Mouse (Mus musculus) lung, embryonic 14.5 days (tissue): Measurements from ENCODE around the gene Nfe2l3. TPM values are rescaled to one million over a fixed set of nuclear protein-coding genes. Genes with fewer than 3 reads are reported as not detected.

ENCODE experiments used
- ATAC-seq: fragments of 200-750 bp; cut with Nextera tagmentation; 2 replicates; pipeline ENCODE4 v1.8.0; 2017; ENCODE audit warnings: mild to moderate bottlenecking, moderate TSS enrichment, moderate library complexity; ENCODE audit not compliant: insufficient read depth
- DNase-seq: peaks from one replicate; pipeline ENCODE4 v3.0.0-alpha.2; 2015
- H3K27ac ChIP-seq: fragments of 300-500 bp; sonication (generic); 2 replicates; pipeline ENCODE4 v1.5.1; 2014; ENCODE audit warnings: low read depth, mild to moderate bottlenecking, moderate library complexity
- H3K27me3 ChIP-seq: fragments of 300-500 bp; sonication (generic); 2 replicates; pipeline ENCODE4 v1.6.1; 2014; ENCODE audit warnings: low read length, control low read depth; ENCODE audit not compliant: insufficient read depth
- H3K36me3 ChIP-seq: fragments of 300-500 bp; sonication (generic); 2 replicates; pipeline ENCODE4 v1.6.1; 2014; ENCODE audit warnings: control low read depth; ENCODE audit not compliant: insufficient read depth
- H3K4me1 ChIP-seq: fragments of 300-500 bp; sonication (generic); 2 replicates; pipeline ENCODE4 v1.6.1; 2014; ENCODE audit warnings: antibody characterized with exemption, control low read depth; ENCODE audit not compliant: insufficient read depth
- H3K4me2 ChIP-seq: fragments of 300-500 bp; sonication (generic); 2 replicates; pipeline ENCODE4 v1.6.1; 2014; ENCODE audit warnings: mild to moderate bottlenecking
- H3K4me3 ChIP-seq: fragments of 300-500 bp; sonication (generic); 2 replicates; pipeline ENCODE4 v1.5.1; 2014; ENCODE audit warnings: low read depth, low read length
- H3K9ac ChIP-seq: fragments of 300-500 bp; sonication (generic); 2 replicates; pipeline ENCODE4 v1.6.1; 2014
- H3K9me3 ChIP-seq: fragments of 300-500 bp; sonication (generic); 2 replicates; pipeline ENCODE4 v1.6.1; 2016; ENCODE audit warnings: low read depth, low read length, control low read depth
- CTCF ChIP-seq: IDR thresholded peaks from 2 replicates; pipeline ENCODE4 v1.5.1; 2016; ENCODE audit warnings: antibody characterized with exemption, low read depth
- WGBS: fragments of 180-500 bp; shearing (Covaris S2); extraction: QIAGEN DNeasy Blood & Tissue Kit; methylation state at CpG from one replicate; pipeline ENCODE4 v1.1.7; 2014; 5-methylcytosine and 5-hydroxymethylcytosine counted together
- polyA plus RNA-seq: library from polyadenylated mRNA; unstranded; fragments of >200 nt; fragmentation: Nextera tagmentation; extraction: Ambion mirVana; gene quantifications from 2 replicates; pipeline ENCODE4 v1.2.1, GENCODE M21; 2014

Gene Nfe2l3
- polyA plus RNA-seq, 1 experiment from 2014 or later = 2.8 TPM

- WGBS = 40% methylated on average over 11 of the region's 11 CpGs
- Histone ChIP-seq H3K4me1 (no peaks in the 10 kb centered on the region), H3K36me3 (no peaks in the 10 kb centered on the region), H3K9me3 (no peaks in the 10 kb centered on the region), H3K27me3 (no peaks in the 10 kb centered on the region), H3K27ac (no peak overlapping the region), H3K9ac (no peak overlapping the region), H3K4me2 (no peak overlapping the region), H3K4me3 (no peak overlapping the region)
- TF ChIP-seq CTCF = no peak
- ATAC-seq = no peak
- DNase-seq = no peak
Measured at GRCm38 (mm10) chr6:51423466-51424122, 8.9 kb upstream of the Nfe2l3 start.

- no peak overlapping the region for H3K4me3 ChIP-seq
- H3K27me3 ChIP-seq = no peaks in the 10 kb centered on the region
- no peak overlapping the region for H3K9ac ChIP-seq
- no peak for TF ChIP-seq CTCF
- no peaks in the 10 kb centered on the region for H3K9me3 ChIP-seq
- 84% methylated on average over 2 of the region's 2 CpGs for WGBS
- H3K4me1 ChIP-seq = no peaks in the 10 kb centered on the region
- H3K27ac ChIP-seq = no peak overlapping the region
- no peak overlapping the region for H3K4me2 ChIP-seq
- DNase-seq (no peak), ATAC-seq (no peak)
- H3K36me3 ChIP-seq = no peaks in the 10 kb centered on the region
Measured at GRCm38 (mm10) chr6:51424537-51424936, 7.9 kb upstream of the Nfe2l3 start.

- no peaks in the 10 kb centered on the region for H3K9me3 ChIP-seq
- no peak overlapping the region for H3K4me3 ChIP-seq
- no peaks in the 10 kb centered on the region for H3K36me3 ChIP-seq
- no peak overlapping the region for H3K9ac ChIP-seq
- no peak for ATAC-seq
- no peak overlapping the region for H3K4me2 ChIP-seq
- no peak for DNase-seq
- 13% methylated on average over 7 of the region's 7 CpGs for WGBS
- peaks cover 30% of the 10 kb centered on the region for H3K27me3 ChIP-seq
- no peak overlapping the region for H3K27ac ChIP-seq
- H3K4me1 ChIP-seq = no peaks in the 10 kb centered on the region; the same call in 1 of the 2 replicates
- TF ChIP-seq CTCF = no peak
Measured at GRCm38 (mm10) chr6:51434270-51434669, 1.8 kb downstream of the Nfe2l3 start.

GRCm38 (mm10) chr6:51437665-51438064, 5.2 kb downstream of the Nfe2l3 start:
- ATAC-seq (peak; percentile 51; the same call in 1 of the 2 replicates), DNase-seq (peak; percentile 73)
- Histone ChIP-seq H3K9ac (no peak overlapping the region), H3K4me2 (no peak overlapping the region), H3K27me3 (peaks cover 19% of the 10 kb centered on the region), H3K4me3 (no peak overlapping the region), H3K27ac (no peak overlapping the region), H3K36me3 (no peaks in the 10 kb centered on the region), H3K4me1 (no peaks in the 10 kb centered on the region; the same call in 1 of the 2 replicates), H3K9me3 (no peaks in the 10 kb centered on the region)
- no peak for TF ChIP-seq CTCF
- WGBS = 49% methylated on average over 4 of the region's 4 CpGs

GRCm38 (mm10) chr6:51438826-51439330, 6.4 kb downstream of the Nfe2l3 start:
- WGBS = 82% methylated on average over 9 of the region's 9 CpGs

GRCm38 (mm10) chr6:51442191-51442835, 9.8 kb downstream of the Nfe2l3 start:
- ATAC-seq (no peak), DNase-seq (no peak)
- Histone ChIP-seq H3K27me3 (no peaks in the 10 kb centered on the region), H3K36me3 (no peaks in the 10 kb centered on the region), H3K27ac (no peak overlapping the region), H3K9ac (no peak overlapping the region), H3K4me3 (no peak overlapping the region), H3K4me2 (no peak overlapping the region), H3K9me3 (no peaks in the 10 kb centered on the region), H3K4me1 (no peaks in the 10 kb centered on the region; the same call in 1 of the 2 replicates)
- 52% methylated on average over 9 of the region's 9 CpGs for WGBS
- TF ChIP-seq CTCF = peak; percentile 13; the same call in 1 of the 2 replicates

More at GRCm38 (mm10) chr6:51438826-51439330, 6.4 kb downstream of the Nfe2l3 start:
- no peaks in the 10 kb centered on the region; the same call in 1 of the 2 replicates for H3K4me1 ChIP-seq
- no peak overlapping the region for H3K4me2 ChIP-seq
- H3K27me3 ChIP-seq = peaks cover 8% of the 10 kb centered on the region; the same call in 1 of the 2 replicates
- ATAC-seq (no peak), DNase-seq (no peak)
- no peak for TF ChIP-seq CTCF
- H3K27ac ChIP-seq = no peak overlapping the region
- no peak overlapping the region for H3K9ac ChIP-seq
- H3K36me3 ChIP-seq = no peaks in the 10 kb centered on the region
- no peaks in the 10 kb centered on the region for H3K9me3 ChIP-seq
- H3K4me3 ChIP-seq = no peak overlapping the region

- no peak for DNase-seq
- H3K4me2 ChIP-seq = no peak overlapping the region
- peaks cover 5% of the 10 kb centered on the region for H3K36me3 ChIP-seq
- 51% methylated on average over 7 of the region's 7 CpGs for WGBS
- TF ChIP-seq CTCF = no peak
- H3K4me3 ChIP-seq = no peak overlapping the region
- H3K27me3 ChIP-seq = no peaks in the 10 kb centered on the region
- no peak overlapping the region for H3K9ac ChIP-seq
- H3K9me3 ChIP-seq = no peaks in the 10 kb centered on the region
- H3K4me1 ChIP-seq = no peaks in the 10 kb centered on the region
- H3K27ac ChIP-seq = no peak overlapping the region
- ATAC-seq = no peak
Measured at GRCm38 (mm10) chr6:51452927-51453503, 20.5 kb downstream of the Nfe2l3 start.
